9 mouse cellular contexts compared by ENCODE assay signal in the genomic region with DNA sequence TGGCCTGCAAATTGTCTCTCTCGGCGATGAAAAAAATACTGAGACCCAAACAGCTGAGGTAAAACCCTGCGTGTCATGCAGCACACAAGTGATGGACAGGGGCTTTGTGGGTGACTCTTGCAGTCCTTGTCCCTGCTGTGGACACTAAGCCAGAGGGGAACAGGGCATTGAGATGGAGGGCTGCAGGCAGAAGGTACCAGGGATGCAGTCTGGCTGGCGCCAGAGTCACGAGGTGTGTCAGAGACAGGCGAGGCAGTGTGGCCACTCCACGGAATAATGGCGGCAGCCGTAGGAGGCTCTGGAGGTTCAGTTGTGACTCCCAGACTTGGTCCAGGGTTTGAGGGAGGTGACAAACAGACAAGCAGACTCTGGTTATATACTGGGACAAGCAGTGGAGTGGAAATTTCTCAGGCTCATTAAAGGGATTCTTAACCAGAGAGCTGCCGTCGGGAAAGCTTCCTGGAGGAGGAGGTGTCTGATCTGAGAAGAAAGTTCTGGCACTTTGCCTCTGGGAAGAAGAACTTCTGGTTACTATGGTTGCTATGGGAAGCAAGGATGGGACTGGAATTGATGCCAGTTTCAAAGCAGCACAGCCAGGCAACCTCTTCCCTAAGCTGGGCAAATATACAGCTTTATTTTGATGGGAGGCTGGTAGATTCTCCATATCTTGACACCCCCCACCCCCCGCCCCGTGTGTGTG.
DNase-seq lines count a peak whose midpoint lies in the region; ATAC-seq and TF ChIP-seq lines count a peak whose summit lies in the region.
"Had no signal": no experiment of that assay in that cellular context is flagged by ENCODE, and none has a peak within 500 bp of the region (broad histone marks: within the 10 kb centered on the region; RNA-seq: fewer than 3 reads in every experiment).

No protein-coding gene starts in this region.

- H3K27ac ChIP-seq in midbrain, embryonic 10.5 days (replicated peaks), result peak overlapping the region; percentile 70
- H3K27ac ChIP-seq in midbrain, embryonic 11.5 days (ENCODE audit: low read depth, low read length), result no peak overlapping the region
- peak overlapping the region; percentile 44; the same call in 1 of the 2 replicates for H3K27ac ChIP-seq in embryonic facial prominence, embryonic 15.5 days (replicated peaks)
- peak overlapping the region; percentile 33; the same call in 1 of the 2 replicates for H3K27ac ChIP-seq in hindbrain, postnatal 0 days
- peak overlapping the region; percentile 64 for H3K27ac ChIP-seq in neural tube, embryonic 15.5 days (replicated peaks)
- H3K27ac ChIP-seq: kidney, embryonic 15.5 days; macrophage had no signal

- WGBS in midbrain, embryonic 10.5 days, result 81% methylated on average over 13 of the region's 13 CpGs
- WGBS in midbrain, embryonic 11.5 days, result 82% methylated on average over 13 of the region's 13 CpGs
- WGBS in embryonic facial prominence, embryonic 15.5 days, result 43% methylated on average over 13 of the region's 13 CpGs
- WGBS in hindbrain, postnatal 0 days, result 41% methylated on average over 13 of the region's 13 CpGs
- WGBS in neural tube, embryonic 15.5 days, result 71% methylated on average over 13 of the region's 13 CpGs

- DNase-seq in midbrain, embryonic 10.5 days (ENCODE audit: low spot score), result no peak
- DNase-seq in midbrain, embryonic 11.5 days (ENCODE audit: low spot score, missing footprints), result no peak
- peak; percentile 19 for DNase-seq in hindbrain, postnatal 0 days (ENCODE audit: low spot score)
- no peak for DNase-seq in thymus, postnatal 14 days
- DNase-seq in adrenal gland, postnatal 36 days, result no peak

- no peak for ATAC-seq in midbrain, embryonic 11.5 days (ENCODE audit: low FRiP score)
- ATAC-seq in embryonic facial prominence, embryonic 15.5 days (ENCODE audit: insufficient number of reproducible peaks, low FRiP score, low TSS enrichment, low read depth), result no peak
- ATAC-seq in hindbrain, postnatal 0 days, result no peak
- ATAC-seq in neural tube, embryonic 15.5 days (ENCODE audit: low FRiP score), result no peak

- H3K9me3 ChIP-seq in midbrain, embryonic 10.5 days (replicated peaks), result no peaks in the 10 kb centered on the region
- H3K9me3 ChIP-seq in midbrain, embryonic 11.5 days (ENCODE audit: control insufficient read depth, low read length), result no peaks in the 10 kb centered on the region
- H3K9me3 ChIP-seq in embryonic facial prominence, embryonic 15.5 days (replicated peaks), result no peaks in the 10 kb centered on the region
- H3K9me3 ChIP-seq in hindbrain, postnatal 0 days (ENCODE audit: low read length), result no peaks in the 10 kb centered on the region
- H3K9me3 ChIP-seq in neural tube, embryonic 15.5 days (replicated peaks), result no peaks in the 10 kb centered on the region
- H3K9me3 ChIP-seq: kidney, embryonic 15.5 days had no signal

- no peak overlapping the region for H3K9ac ChIP-seq in midbrain, embryonic 11.5 days (ENCODE audit: low read length)
- no peak overlapping the region for H3K9ac ChIP-seq in embryonic facial prominence, embryonic 15.5 days
- H3K9ac ChIP-seq in hindbrain, postnatal 0 days (replicated peaks; ENCODE audit: low read length), result no peak overlapping the region
- H3K9ac ChIP-seq in neural tube, embryonic 15.5 days (replicated peaks), result no peak overlapping the region
- H3K9ac ChIP-seq: kidney, embryonic 15.5 days had no signal

- peaks cover 44% of the 10 kb centered on the region for H3K4me1 ChIP-seq in midbrain, embryonic 10.5 days
- no peaks in the 10 kb centered on the region for H3K4me1 ChIP-seq in midbrain, embryonic 11.5 days (ENCODE audit: control insufficient read depth, insufficient read depth, low read length)
- peaks cover 57% of the 10 kb centered on the region for H3K4me1 ChIP-seq in embryonic facial prominence, embryonic 15.5 days
- peaks cover 22% of the 10 kb centered on the region; the same call in 1 of the 2 replicates for H3K4me1 ChIP-seq in hindbrain, postnatal 0 days (ENCODE audit: insufficient read depth, low read length)
- H3K4me1 ChIP-seq in neural tube, embryonic 15.5 days, result peaks cover 61% of the 10 kb centered on the region

- no peak overlapping the region for H3K4me3 ChIP-seq in midbrain, embryonic 10.5 days
- H3K4me3 ChIP-seq in midbrain, embryonic 11.5 days (ENCODE audit: low read depth, low read length), result no peak overlapping the region
- H3K4me3 ChIP-seq in embryonic facial prominence, embryonic 15.5 days (replicated peaks), result no peak overlapping the region
- no peak overlapping the region for H3K4me3 ChIP-seq in hindbrain, postnatal 0 days (ENCODE audit: low read length)
- H3K4me3 ChIP-seq in neural tube, embryonic 15.5 days (replicated peaks), result no peak overlapping the region
- H3K4me3 ChIP-seq: kidney, embryonic 15.5 days had no signal

- no peak for TF ChIP-seq CTCF in hindbrain, postnatal 0 days (IDR thresholded peaks at IDR 0.05; ENCODE audit: low read depth)

- no peaks in the 10 kb centered on the region for H3K36me3 ChIP-seq in midbrain, embryonic 10.5 days
- H3K36me3 ChIP-seq in midbrain, embryonic 11.5 days (ENCODE audit: control insufficient read depth, insufficient read depth, low read length), result no peaks in the 10 kb centered on the region
- H3K36me3 ChIP-seq in embryonic facial prominence, embryonic 15.5 days, result no peaks in the 10 kb centered on the region
- H3K36me3 ChIP-seq in hindbrain, postnatal 0 days (ENCODE audit: insufficient read depth, low read length), result no peaks in the 10 kb centered on the region
- no peaks in the 10 kb centered on the region for H3K36me3 ChIP-seq in neural tube, embryonic 15.5 days
- H3K36me3 ChIP-seq: kidney, embryonic 15.5 days had no signal

- H3K4me2 ChIP-seq in midbrain, embryonic 11.5 days, result no peak overlapping the region
- peak overlapping the region; percentile 29; the same call in 1 of the 2 replicates for H3K4me2 ChIP-seq in embryonic facial prominence, embryonic 15.5 days (replicated peaks)
- H3K4me2 ChIP-seq in hindbrain, postnatal 0 days (ENCODE audit: low read depth, low read length), result no peak overlapping the region
- H3K4me2 ChIP-seq in neural tube, embryonic 15.5 days, result no peak overlapping the region
- H3K4me2 ChIP-seq: kidney, embryonic 15.5 days had no signal

- H3K27me3 ChIP-seq in midbrain, embryonic 10.5 days (ENCODE audit: low read depth, poor library complexity, severe bottlenecking), result 0 out of 2 replicates have a peak, but pooled peaks cover 7% of the 10 kb centered on the region
- no peaks in the 10 kb centered on the region for H3K27me3 ChIP-seq in midbrain, embryonic 11.5 days (ENCODE audit: control insufficient read depth, insufficient read depth, low read length)
- peaks cover under 1% of the 10 kb centered on the region; the same call in 1 of the 2 replicates for H3K27me3 ChIP-seq in embryonic facial prominence, embryonic 15.5 days
- no peaks in the 10 kb centered on the region for H3K27me3 ChIP-seq in hindbrain, postnatal 0 days (ENCODE audit: insufficient read depth, low read length)
- H3K27me3 ChIP-seq in neural tube, embryonic 15.5 days (replicated peaks), result 0 out of 2 replicates have a peak, but pooled peaks cover 3% of the 10 kb centered on the region
